Mouse (Mus musculus) stomach, embryonic 16.5 days (tissue): Measurements from ENCODE around the gene Acer2. TPM values are rescaled to one million over a fixed set of nuclear protein-coding genes. Genes with fewer than 3 reads are reported as not detected.

Experiments
- ATAC-seq: fragments of 200-750 bp; cut with Nextera tagmentation; 2 replicates; pipeline ENCODE4 v1.8.0; 2017; ENCODE audit warnings: moderate number of reproducible peaks, moderate TSS enrichment; ENCODE audit not compliant: insufficient read depth, low FRiP score
- H3K27ac ChIP-seq: fragments of 300-500 bp; sonication (generic); 2 replicates; pipeline ENCODE4 v1.5.1; 2014; ENCODE audit warnings: low read length
- H3K27me3 ChIP-seq: fragments of 300-500 bp; sonication (generic); 2 replicates; pipeline ENCODE4 v1.6.1; 2014; ENCODE audit warnings: low read length, control low read depth, mixed read lengths; ENCODE audit not compliant: control insufficient read depth, insufficient read depth
- H3K36me3 ChIP-seq: fragments of 300-500 bp; sonication (generic); 2 replicates; pipeline ENCODE4 v1.6.1; 2014; ENCODE audit warnings: low read length; ENCODE audit not compliant: control insufficient read depth, insufficient read depth
- H3K4me1 ChIP-seq: fragments of 300-500 bp; sonication (generic); 2 replicates; pipeline ENCODE4 v1.6.1; 2014; ENCODE audit warnings: low read length, control low read depth, mixed read lengths; ENCODE audit not compliant: control insufficient read depth, insufficient read depth
- H3K4me2 ChIP-seq: fragments of 300-500 bp; sonication (generic); 2 replicates; pipeline ENCODE4 v1.6.1; 2014; ENCODE audit warnings: low read depth, low read length, mixed read lengths
- H3K4me3 ChIP-seq: fragments of 300-500 bp; sonication (generic); replicated peaks from 2 replicates; pipeline ENCODE4 v1.5.1; 2014; ENCODE audit warnings: mild to moderate bottlenecking, low read length
- H3K9ac ChIP-seq: fragments of 300-500 bp; sonication (generic); 2 replicates; pipeline ENCODE4 v1.6.1; 2014; ENCODE audit warnings: low read length
- H3K9me3 ChIP-seq: fragments of 300-500 bp; sonication (generic); replicated peaks from 2 replicates; pipeline ENCODE4 v1.6.1; 2016; ENCODE audit warnings: low read length, control low read depth; ENCODE audit not compliant: control insufficient read depth
- WGBS: fragments of 180-500 bp; shearing (Covaris S2); extraction: QIAGEN DNeasy Blood & Tissue Kit; methylation state at CpG from one replicate; pipeline ENCODE4 v1.1.7; 2014; 5-methylcytosine and 5-hydroxymethylcytosine counted together
- polyA plus RNA-seq: library from polyadenylated mRNA; unstranded; fragments of >200 nt; fragmentation: Nextera tagmentation; extraction: Ambion mirVana; gene quantifications from 2 replicates; pipeline ENCODE4 v1.2.1, GENCODE M21; 2015

Acer2 gene
- polyA plus RNA-seq, 1 experiment from 2014 or later, result 22.5 TPM

DNA sequence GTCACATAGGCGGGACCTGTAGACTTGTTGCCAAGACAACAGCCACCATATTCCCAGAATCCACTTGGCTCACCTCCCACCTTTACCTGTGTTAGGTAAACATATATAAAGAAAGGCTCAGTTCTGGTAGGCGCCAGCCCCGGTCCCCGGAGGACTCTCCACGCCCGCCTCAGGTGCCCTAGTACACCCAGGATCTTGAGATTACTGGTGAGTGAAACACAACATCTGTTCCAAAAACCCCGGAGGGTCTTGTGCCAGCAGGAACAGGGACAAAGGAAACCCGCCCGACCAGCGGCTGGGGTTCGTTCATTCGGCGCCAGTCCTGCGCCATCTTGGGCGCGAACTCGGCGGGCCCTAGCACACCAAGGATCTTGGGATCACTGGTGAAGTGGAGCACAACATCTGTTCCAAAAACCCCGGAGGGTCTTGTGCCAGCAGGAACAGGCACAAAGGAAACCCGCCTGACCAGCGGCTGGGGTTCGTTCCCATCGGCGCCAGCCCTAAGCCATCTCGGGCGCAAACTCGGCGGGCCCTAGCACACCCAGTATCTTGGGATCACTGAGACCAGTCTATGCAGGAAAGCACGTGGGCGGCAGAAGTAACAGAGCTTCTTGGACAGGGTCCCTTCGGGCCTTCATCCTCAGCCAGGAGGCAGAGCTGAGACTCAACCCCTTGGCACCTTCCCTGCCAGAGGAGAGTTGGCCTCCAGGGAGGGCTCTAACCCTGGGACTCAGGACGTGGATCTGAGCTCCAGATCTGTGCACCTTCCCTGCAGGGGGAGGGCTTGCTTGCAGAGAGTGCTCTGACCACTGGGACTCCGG lies 56.6 kb downstream of the Acer2 start:
- peak; percentile 74 for ATAC-seq
- Histone ChIP-seq H3K4me1 (no peaks in the 10 kb centered on the region), H3K9ac (peak overlapping the region; percentile 76), H3K9me3 (no peaks in the 10 kb centered on the region), H3K27me3 (no peaks in the 10 kb centered on the region), H3K4me2 (peak overlapping the region; percentile 61), H3K36me3 (no peaks in the 10 kb centered on the region), H3K4me3 (peak overlapping the region; percentile 55), H3K27ac (peak overlapping the region; percentile 47)
- WGBS, result 7% methylated on average over 33 of the region's 33 CpGs

DNA sequence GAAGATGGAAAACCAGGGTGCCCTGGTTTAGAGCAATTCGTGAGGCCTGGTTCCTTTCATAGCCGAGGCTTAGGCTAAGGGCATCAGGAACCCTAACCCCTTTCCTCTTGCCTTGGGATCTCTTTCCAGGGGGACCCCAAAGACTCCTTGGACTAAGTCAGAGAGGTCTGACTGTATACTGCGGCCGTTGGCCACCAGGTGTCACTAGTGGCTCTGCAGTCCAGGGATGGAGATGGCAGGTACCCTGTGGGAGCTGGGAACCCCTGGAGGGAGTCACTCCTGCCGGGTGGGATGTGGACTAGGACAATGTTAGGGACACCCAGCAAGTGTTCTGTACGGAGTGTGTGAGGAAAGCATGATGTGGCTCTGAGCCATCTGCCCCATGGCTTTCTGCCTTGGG lies 58.8 kb downstream of the Acer2 start:
- 85% methylated on average over 6 of the region's 6 CpGs for WGBS

DNA sequence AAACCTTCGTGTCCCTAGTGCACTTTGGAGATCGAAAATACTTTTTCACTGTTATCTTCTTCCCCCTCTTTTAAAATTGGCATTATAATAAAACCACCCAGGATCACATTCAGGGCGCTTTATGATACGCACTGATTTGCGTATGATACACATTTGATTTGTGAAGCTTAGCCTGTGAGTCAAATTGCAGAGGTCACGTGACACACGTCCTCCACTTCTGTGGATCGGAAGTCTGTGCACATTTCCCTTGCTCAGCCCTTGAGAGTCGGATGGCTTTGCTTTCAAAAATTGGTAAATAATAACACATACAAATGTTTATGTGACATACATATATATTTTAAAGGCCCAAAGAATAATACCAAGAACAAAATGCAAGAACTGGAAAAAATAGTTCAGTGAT lies 62.0 kb downstream of the Acer2 start:
- H3K27ac ChIP-seq, result no peak overlapping the region
- H3K9ac ChIP-seq, result no peak overlapping the region
- H3K4me3 ChIP-seq, result no peak overlapping the region
- H3K9me3 ChIP-seq, result no peaks in the 10 kb centered on the region
- H3K27me3 ChIP-seq, result no peaks in the 10 kb centered on the region
- no peak overlapping the region for H3K4me2 ChIP-seq
- H3K4me1 ChIP-seq, result no peaks in the 10 kb centered on the region
- no peak for ATAC-seq
- no peaks in the 10 kb centered on the region for H3K36me3 ChIP-seq
- 91% methylated on average over 9 of the region's 9 CpGs for WGBS

More for the DNA sequence above, 58.8 kb downstream of the Acer2 start:
- Histone ChIP-seq H3K4me3 (no peak overlapping the region), H3K27me3 (no peaks in the 10 kb centered on the region), H3K27ac (no peak overlapping the region), H3K4me1 (no peaks in the 10 kb centered on the region), H3K36me3 (no peaks in the 10 kb centered on the region), H3K9ac (no peak overlapping the region), H3K4me2 (no peak overlapping the region), H3K9me3 (no peaks in the 10 kb centered on the region)
- ATAC-seq, result no peak

DNA sequence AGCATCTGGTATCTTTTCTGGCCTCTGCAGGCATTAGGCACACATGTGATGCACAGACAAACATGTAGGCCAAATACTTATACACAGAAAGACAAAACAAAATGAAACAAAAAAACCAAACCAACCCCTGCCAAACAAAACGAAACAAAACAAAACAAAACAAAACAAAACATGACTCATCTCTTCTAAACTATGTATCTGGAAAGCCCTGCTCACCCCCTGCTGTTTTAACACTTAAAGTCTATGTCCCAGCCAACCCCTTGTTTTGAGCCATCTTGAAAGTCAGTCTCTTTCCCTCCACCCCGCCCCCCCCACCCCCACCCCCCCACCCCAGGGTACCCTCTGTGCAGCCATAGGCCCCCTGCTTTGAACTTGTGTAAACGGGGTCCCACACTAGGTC lies 62.5 kb downstream of the Acer2 start:
- no peak overlapping the region for H3K27ac ChIP-seq
- H3K9ac ChIP-seq, result no peak overlapping the region
- no peaks in the 10 kb centered on the region for H3K4me1 ChIP-seq
- no peak overlapping the region for H3K4me3 ChIP-seq
- H3K9me3 ChIP-seq, result no peaks in the 10 kb centered on the region
- H3K4me2 ChIP-seq, result no peak overlapping the region
- WGBS, result 56% methylated on average over 3 of the region's 3 CpGs
- ATAC-seq, result no peak
- no peaks in the 10 kb centered on the region for H3K27me3 ChIP-seq
- H3K36me3 ChIP-seq, result no peaks in the 10 kb centered on the region

DNA sequence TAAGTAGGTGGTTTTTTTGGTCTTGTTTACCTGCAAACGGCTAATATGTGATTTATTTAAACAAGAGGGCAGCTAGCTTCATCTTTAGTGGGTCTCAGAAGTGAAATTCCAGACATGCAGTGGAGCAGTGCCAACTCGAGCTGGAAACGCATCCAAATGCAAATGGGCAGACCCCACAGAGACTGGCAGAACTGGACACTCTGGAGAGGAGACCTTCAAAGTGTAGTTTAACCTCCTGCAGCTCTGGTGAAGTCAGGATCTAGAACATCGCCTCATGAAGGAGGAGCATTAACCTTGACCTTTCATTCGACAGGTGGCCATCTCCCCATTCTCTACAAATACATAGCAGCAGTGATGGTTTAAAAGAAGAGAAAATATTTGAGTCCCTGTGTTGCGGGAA lies 68.5 kb downstream of the Acer2 start:
- Histone ChIP-seq H3K27me3 (no peaks in the 10 kb centered on the region), H3K4me1 (no peaks in the 10 kb centered on the region), H3K9me3 (no peaks in the 10 kb centered on the region), H3K4me2 (no peak overlapping the region), H3K27ac (no peak overlapping the region), H3K9ac (no peak overlapping the region), H3K36me3 (no peaks in the 10 kb centered on the region), H3K4me3 (no peak overlapping the region)
- 83% methylated on average over 6 of the region's 6 CpGs for WGBS
- ATAC-seq, result no peak

DNA sequence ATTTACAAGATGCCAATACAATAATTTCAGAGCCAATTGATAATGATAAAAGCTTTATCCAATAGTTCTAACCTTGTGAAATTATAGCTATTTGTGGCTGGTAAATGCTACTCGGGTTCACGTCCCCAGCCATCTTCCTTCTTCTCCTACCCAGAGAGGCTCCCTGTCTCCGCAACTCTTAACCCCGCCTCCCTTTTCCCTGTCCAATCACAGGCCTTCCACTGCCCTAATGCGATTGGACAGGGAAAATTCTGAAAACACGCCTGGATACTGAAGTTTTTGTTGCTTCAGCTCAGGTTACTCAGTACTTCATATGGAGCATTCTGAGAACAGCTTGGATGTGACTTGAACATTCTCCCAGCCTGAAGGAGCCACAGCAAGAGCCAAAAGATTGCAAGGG lies 69.1 kb downstream of the Acer2 start:
- Histone ChIP-seq H3K27ac (no peak overlapping the region), H3K9ac (no peak overlapping the region), H3K36me3 (no peaks in the 10 kb centered on the region), H3K9me3 (no peaks in the 10 kb centered on the region), H3K27me3 (no peaks in the 10 kb centered on the region), H3K4me1 (no peaks in the 10 kb centered on the region), H3K4me2 (no peak overlapping the region), H3K4me3 (no peak overlapping the region)
- no peak for ATAC-seq
- WGBS, result 52% methylated on average over 6 of the region's 6 CpGs

DNA sequence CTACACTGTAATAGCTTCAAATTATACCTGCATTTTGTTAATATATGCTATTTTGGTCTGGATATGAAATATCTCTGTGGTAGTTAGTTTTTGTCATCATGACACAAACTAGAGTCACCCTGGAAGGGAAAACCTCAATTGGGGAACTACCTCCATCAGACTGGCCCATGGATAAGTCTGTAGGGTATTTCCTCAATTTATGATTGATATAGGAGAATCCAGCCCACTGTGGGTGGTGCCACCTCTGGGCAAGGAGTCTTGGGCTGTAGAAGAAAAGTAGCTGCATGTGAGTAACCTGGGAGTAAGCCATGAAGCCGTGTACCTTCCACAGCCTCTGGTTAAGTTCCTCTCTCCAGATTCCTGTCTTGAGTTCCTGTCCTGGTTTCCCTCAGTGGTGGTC lies 74.6 kb downstream of the Acer2 start:
- WGBS, result 84% methylated on average over 1 of the region's 1 CpGs
- no peak for ATAC-seq
- no peaks in the 10 kb centered on the region for H3K36me3 ChIP-seq

DNA sequence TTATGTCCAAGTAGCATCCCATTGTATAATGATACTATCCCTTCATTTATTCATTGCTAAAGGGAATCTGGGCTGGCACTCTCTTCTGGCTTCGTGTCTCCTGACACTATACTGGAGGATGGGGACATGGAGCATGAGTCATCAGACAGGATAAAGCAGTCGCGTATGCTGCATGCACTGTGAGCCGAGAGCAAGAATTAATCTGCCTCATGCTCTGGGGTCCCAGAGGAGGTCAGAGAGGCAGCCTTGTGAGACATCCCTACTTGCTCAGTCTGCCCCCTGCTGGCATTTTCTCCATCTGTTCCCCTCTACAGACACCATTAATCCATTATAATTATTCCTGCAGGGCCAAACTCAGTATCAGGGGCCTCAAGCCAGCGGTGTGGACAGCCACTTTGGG lies 79.3 kb downstream of the Acer2 start:
- 52% methylated on average over 5 of the region's 5 CpGs for WGBS

More for the DNA sequence above, 74.6 kb downstream of the Acer2 start:
- no peak overlapping the region for H3K9ac ChIP-seq
- no peak overlapping the region for H3K4me2 ChIP-seq
- no peaks in the 10 kb centered on the region for H3K27me3 ChIP-seq
- no peak overlapping the region for H3K27ac ChIP-seq
- no peaks in the 10 kb centered on the region for H3K9me3 ChIP-seq
- H3K4me3 ChIP-seq, result no peak overlapping the region
- H3K4me1 ChIP-seq, result no peaks in the 10 kb centered on the region

DNA sequence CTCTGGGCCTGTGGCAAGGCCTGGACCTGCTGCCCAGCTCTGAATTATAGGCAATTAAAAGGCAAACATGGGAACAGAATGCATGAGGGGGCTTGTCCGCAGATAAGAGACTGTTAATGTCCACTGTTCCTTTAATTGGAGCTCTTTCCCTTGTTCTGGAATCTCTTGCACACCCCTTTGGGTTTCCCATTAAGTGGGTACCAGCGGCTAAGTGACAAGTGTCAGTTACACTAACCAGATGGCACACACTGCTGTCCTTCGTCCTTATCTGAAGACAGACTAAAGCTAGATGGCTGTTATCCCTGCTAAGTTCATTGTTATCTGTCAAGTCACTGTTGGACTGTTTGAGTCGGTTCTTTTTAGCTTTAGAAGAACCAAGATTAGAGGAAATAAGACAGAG lies 81.3 kb downstream of the Acer2 start:
- Histone ChIP-seq H3K27ac (no peak overlapping the region), H3K4me1 (no peaks in the 10 kb centered on the region), H3K27me3 (no peaks in the 10 kb centered on the region), H3K4me3 (no peak overlapping the region), H3K9me3 (no peaks in the 10 kb centered on the region), H3K4me2 (no peak overlapping the region), H3K36me3 (no peaks in the 10 kb centered on the region), H3K9ac (no peak overlapping the region)
- 57% methylated on average over 4 of the region's 4 CpGs for WGBS
- ATAC-seq, result no peak

More for the DNA sequence above, 79.3 kb downstream of the Acer2 start:
- H3K27ac ChIP-seq, result no peak overlapping the region
- no peak for ATAC-seq
- H3K9me3 ChIP-seq, result no peaks in the 10 kb centered on the region
- no peaks in the 10 kb centered on the region for H3K4me1 ChIP-seq
- H3K36me3 ChIP-seq, result no peaks in the 10 kb centered on the region
- H3K4me3 ChIP-seq, result no peak overlapping the region
- no peak overlapping the region for H3K4me2 ChIP-seq
- no peaks in the 10 kb centered on the region for H3K27me3 ChIP-seq
- no peak overlapping the region for H3K9ac ChIP-seq
